Mouse (Mus musculus) right cerebral cortex, postnatal 14 days (tissue): ENCODE data around the gene Fgf6.

ENCODE experiments used
- DNase-seq: peaks from one replicate; pipeline ENCODE4 v3.0.0; 2022

Gene Fgf6

DNA sequence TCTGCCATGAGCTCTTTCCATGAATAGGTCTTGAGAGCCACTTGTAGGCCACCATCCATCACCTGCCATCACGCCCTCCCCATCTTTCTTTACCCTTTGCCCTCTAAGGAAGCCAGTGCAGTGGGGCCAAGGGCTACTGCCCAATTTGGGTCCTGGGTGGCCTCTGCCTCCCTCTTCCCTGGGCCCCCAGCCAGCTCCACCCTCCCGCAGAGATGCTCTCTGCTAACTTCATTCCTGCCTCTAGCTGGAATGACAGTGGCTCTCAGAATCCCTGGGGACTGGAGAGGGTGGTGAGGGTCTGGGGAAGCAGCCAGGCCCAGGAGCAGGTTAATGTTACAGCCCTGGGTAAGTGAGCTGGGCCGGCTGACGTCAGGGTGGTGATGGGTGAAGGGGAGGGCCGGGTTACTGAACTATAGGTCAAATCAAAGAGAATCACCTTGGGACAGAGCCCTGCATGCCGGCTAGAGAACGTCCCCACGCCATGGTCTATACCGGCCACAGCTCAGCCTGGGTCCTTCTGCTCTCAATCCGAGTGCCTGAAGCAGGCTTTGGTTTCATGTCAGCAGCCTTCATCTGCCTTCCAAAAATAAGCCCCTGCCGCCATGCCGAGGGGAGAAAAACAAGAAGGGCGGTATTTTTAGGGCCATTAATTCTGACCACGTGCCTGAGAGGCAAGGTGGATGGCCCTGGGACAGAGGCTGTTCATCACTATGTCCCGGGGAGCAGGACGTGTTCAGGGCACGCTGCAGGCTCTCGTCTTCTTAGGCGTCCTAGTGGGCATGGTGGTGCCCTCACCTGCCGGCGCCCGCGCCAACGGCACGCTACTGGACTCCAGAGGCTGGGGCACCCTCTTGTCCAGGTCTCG, at the start of gene Fgf6:
TSS of gene Fgf6 (plus strand) at position 681 of the 865 bp plus-strand sequence.
- no peak for DNase-seq

DNA sequence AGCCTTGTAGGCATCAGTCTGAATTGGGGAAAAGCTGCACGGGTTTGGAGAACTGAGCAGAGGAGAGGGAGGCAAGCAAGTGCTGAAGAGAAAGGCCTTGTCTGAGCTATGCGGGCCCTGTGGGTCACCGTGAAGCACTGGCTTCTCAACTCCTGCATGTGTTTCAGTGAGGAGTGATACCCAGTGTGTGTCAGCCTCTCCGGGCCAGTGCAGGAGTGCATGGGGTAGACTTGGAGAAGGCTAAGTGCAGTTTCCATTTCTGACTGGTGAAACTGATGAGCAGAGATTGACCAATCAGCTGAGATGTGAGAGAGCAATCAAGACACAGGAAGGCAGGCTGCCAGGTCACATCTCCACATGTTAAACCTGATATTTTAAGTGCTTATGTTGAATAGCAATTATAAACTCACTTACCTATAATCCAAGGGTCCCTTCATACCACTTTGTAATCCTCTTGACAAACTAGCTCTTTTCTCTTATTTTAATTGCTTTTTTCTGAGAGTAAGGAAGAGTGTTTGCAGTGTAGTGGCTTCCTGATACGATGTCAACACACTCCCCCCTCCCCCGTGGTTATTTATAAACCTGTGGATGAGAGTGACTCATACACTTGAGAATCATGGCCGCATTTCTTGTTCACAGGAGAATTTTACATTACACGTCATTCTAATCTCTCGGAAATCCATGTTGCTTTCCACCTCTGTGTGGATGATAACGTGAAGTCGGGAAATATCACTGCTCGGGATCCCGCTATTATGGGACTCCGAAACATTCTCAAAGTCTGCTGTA, 49.0 kb upstream of the Fgf6 start:
- DNase-seq: no peak

DNA sequence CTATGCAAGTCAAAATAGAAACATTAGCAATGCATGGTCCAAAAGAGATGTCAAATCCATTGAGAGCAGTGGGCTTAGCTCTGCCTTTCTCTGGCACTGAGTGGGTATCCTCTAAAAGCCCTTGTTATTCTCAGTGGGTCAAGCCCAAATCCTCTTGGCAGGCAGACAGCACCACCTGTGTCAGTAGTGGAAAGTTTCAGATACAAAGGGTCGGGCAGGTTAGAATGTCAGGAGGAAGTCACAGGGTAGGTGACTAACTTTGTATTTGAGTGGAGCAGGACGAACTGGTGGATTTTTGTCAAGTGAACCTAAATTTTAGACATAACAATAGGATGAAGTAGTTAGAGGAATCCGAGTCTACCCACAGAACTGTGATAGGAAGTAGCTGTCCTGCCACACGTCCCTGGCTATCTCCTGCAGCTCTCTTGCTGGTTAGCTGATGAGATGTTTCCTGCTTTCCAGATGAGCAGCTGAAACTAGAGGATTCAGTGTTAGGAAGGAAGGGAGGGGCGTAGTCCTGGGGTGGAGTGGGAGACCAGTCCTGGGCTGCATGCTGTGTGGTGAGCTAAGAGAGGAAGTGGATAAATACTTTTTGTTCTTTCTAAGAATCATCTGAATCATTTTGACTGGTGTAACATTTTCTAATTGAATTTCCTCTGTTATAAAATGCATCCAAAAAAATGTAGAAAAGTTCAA, 33.7 kb upstream of the Fgf6 start:
- no peak for DNase-seq

DNA sequence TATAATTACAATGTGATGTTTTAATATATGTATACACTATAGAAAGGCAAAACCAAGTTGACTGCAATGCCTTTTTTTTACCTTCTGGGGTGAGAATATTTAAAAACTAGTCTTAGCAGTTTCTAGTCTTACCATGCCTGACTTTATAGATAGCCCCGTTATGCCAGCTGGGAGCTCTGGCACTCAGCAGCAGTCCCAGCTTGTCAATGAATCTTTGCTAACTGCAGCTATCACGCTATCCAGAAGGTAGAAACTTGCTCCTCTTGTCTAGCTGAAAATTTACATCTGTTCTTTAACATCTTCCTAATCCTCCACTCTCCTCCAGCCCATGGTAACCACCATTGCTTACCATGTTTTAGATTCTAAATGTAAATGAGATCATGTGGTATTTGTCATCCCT, 21.7 kb upstream of the Fgf6 start:
- DNase-seq: no peak

DNA sequence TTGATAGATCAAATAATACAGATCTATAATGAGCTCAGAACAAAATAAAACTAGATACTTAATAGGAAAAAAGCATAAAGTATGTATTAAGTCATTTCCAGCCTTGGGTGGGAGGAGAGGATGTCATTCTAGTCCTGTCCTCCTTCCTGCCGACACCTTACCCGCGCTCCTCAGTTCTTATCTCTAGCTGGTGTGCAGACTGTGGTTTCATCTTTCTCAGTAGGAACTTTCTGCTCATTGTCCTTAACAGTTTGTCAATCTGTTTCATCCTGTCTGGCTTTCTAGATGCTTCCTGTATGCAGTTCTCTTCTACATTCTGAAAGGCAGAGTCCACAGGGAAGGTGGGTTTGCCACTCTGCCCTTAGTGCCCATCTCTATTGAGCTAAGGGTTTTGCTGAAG, 19.9 kb upstream of the Fgf6 start:
- DNase-seq: no peak

DNA sequence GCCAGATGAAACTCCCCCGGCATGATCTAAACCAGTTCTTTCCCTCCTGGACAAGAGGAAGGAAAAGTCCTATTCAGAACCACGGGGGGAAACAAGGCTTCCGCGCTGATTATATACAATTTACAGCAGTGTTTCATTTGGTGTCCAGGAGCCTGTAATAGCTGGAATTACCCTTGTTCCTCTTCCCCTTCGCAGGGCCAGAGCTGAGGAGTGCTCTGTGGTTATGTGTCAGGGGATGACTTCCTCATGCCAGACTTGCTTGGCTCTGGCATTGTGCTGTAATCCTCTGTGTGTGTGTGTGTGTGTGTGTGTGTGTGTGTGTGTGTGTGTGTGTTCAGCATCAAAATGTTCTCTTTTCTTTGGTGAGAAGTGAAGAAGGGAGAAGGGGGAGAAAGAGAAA, 19.0 kb upstream of the Fgf6 start:
- DNase-seq: no peak

DNA sequence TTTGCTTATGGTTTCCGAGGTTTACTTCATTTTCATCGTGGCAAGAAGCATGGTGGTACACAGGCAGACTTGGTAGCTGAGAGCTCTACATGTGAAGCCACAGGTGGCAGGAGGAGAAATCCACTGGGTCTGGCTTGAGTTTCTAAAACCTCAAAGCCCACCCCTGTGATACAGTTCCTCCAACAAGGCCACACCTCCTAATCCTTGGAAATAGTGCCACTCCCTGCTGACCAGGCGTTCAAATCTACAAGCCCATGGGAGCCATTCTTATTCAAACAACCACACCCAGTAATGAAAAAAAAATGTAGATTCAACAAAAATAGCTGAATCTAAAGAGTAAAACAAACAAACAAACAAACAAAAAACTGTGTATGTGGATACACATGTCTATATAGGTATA, 9.7 kb upstream of the Fgf6 start:
- DNase-seq: no peak

DNA sequence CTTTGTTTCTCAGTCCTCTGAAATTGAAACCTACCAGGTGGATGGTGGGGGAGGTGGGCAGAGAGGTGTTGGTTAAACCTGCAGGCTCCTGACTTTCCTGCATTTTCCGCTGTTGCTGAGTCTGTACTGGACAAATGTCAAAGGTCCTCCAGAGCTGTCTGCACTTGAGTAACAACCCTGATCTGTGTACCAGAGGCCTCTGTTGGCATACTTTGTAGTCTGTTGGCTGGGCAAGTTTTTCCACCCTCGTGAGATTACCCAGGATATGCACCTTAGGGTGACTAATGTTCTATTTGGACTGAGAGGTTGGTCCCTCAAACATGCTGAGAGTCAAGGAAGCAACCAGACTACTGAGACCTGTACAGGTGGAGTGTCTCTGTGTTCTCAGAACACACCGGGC, 8.8 kb upstream of the Fgf6 start:
- no peak for DNase-seq

DNA sequence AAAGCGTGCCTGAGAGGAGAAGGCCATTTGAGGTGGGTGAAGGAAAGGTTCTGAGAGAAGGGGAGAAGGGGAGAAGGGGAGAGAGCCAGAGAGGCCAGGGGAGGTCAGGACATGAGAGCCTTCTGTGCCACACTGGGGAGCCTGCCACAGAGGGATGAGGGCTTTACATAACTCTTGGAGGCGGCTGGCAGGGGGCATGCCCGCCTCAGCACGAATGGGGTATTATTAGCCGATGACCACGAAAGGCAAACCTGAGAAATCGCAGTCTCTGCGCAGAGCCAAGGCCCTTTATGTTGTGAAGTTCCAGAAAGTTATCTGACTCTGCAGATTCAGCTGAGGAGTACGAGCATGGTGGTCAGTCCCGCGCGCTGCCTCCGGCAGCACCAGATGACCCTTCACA, 5.4 kb upstream of the Fgf6 start:
- DNase-seq: no peak

DNA sequence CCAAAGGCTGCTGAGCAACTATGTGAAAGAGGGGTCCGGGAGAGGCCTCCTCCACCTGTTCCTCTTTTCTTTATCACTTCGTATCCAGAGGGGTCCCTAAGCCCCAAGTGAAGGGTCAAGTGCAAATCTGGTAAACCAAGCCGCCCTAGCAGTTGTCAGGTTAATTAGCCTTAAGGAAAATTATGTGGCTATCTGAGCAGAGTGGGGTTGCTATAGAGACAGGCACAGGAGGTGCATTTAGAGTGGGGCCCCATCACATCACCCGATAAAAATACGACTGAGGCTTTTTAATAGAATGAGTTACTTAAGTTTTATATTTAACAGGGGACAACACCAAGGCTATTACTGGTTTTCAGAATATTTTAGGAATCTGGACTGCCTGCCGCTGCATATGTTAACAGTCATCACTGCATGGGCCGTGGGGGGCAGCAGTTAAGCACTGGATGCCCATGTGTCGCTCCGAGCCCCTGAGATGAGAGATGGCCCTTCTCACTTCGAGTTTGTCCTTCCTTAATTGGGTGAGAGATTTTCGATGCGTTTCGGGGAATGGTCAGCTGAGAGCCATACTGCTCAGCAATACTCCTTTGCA, 3.3 kb upstream of the Fgf6 start:
- no peak for DNase-seq

DNA sequence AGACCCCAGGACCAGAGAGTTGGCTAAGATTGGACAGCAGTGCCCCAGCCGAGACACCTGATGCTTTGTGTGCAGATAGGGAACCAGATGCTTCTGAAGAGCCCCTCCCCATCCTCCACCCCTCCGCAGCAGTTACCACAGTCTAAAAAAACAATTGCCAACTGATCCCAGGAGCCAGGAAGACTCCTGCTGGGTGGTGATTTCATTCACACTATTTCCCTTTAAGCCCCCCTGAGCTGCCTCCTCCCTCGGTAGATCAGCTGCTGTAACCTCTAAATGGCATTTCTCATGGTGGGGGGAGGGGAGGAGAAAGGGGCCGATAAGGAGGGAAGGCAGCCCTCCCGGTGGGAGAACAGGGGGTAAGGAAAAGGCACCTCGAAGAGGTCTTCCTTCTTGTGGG, 3.9 kb downstream of the Fgf6 start:
- no peak for DNase-seq

DNA sequence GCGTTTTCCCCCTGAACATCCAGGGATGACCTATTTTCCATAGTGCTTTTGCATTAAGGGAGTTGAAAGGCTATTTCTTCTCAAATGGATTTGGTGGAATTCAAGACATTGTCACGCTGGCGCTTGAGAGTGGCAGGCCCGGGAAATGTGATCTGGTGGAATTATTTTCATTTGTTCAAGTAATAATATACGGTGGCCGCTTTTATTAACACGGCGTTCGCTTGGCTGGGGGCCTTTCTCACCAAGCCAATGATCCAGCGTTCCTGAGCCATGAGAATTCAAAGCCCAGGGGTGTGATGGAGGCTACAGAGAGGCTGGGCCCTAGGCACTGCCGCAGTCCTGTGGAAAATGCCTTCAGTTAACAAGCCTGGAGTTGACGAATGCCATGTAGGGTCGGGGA, 5.0 kb downstream of the Fgf6 start:
- no peak for DNase-seq

DNA sequence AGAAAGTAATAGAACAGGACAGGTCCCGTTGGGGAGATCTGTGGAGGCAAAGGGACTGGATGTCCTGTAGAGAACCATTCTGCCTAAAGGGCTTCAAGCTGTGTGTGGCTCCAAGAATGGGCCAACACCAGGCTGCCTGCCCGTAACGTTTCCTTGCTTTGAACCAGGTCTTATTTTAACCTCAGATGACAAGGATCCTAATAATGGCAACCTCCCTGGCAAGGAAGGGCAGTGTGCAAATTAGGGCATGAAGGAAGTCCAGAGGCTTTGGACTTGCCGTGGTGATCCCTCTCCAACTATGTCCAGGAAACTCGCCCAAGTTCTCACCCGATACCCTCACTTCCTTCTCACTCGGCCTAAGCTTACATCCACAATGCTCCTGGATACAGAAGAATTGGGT, 9.4 kb downstream of the Fgf6 start:
- DNase-seq: no peak

DNA sequence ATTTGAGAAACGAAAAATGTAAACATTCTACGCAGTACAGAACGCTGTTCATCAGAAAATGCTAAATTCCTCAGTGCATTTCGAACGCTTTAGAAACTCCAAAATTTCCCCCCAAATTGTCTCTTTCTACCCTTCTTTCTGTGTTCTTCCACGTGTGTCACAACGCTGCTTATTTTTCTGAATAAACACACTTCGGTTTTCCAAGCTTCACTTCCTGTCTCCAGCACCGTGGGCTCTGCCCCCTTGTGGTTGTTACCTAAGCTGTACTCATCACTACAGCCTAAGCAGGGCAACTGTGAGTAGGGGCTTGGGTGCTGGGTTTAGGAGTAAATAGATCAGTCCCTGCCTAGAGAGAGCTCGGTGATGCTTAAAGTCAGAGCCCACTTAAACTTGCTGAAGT, 19.4 kb downstream of the Fgf6 start:
- no peak for DNase-seq

DNA sequence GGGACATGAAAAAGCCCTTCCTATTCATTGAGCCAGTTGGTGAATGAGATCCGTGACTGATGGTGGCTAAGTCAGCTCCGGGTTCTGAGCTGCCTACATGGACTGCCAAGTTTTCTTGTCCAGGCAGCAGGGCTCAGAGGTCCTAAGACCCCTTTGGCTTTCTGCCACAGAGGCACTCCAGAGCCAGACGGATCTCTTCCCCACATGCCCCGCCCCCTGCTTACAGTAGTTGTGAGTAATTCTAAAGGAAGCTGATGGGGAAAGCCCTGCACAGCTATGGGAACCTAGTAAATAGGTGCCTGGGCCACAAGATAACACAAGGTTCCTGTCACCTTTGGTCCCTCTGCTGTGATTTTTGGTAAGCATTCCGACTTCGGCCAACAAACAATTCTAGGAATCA, 29.5 kb downstream of the Fgf6 start:
- no peak for DNase-seq

DNA sequence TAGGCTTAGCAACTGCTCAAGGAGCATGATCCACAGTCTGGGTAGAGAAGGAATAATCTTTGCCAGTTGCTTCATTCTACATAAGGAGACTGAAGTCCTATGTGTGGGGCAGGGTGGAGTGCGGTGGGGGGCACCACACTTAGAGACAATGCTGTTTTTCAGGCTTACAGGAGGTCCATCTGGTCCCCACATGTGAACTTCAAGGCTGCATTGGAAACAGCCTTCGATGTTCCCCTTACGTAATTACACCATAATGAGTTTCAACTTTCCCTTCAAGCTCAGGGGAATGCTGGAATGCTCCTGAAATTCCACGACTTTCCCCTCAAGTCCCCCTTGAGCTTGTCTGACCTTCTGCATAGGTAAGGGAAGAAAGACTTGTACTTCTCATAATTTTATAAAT, 35.5 kb downstream of the Fgf6 start:
- DNase-seq: no peak

DNA sequence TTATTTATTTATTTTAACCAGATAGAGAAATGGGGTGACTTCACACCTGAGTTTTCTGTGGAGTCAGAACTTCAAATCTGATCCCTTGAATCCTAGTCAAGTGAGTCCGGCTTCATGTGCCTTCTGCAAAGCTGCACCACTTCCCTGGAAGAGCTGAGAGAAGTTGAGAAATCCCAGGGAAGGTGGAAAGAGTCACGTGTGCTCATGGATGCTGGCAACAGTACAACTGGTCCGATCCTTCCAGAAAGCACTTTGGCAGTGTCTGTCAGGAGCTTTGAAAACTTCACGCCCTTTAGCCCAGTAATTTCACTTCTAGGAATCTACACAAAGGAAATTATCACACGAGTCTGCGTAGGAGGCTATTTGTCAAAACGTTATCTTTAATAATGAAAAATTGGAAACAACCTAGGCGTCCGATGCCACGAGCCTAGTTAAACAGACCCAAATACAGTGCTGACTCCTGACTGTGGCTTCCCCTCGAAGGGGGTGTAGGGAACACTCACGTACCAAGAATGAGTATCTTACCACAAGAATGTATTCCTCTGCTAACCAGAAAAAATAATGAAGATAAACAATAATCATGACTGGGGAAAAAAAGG, 41.7 kb downstream of the Fgf6 start:
- DNase-seq: no peak

DNA sequence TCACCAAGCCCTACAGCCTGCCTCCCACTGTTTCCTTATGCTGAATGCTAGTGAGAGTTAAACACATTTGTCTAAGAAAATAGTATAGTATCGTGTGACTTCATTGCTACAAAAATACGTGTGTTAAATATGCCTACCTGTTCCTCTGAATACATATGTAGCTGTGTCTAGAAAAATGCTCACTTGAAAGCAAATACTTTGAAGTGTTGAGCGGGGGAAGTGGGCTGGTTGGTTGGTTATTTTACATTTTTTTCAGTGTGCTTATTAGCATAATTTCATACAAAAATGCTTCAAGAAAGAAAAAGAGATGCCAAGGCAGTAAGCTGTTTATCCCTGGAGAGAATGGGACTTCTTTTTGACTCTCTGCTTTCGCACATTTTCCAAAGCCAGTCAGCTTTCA, 44.6 kb downstream of the Fgf6 start:
- DNase-seq: no peak

DNA sequence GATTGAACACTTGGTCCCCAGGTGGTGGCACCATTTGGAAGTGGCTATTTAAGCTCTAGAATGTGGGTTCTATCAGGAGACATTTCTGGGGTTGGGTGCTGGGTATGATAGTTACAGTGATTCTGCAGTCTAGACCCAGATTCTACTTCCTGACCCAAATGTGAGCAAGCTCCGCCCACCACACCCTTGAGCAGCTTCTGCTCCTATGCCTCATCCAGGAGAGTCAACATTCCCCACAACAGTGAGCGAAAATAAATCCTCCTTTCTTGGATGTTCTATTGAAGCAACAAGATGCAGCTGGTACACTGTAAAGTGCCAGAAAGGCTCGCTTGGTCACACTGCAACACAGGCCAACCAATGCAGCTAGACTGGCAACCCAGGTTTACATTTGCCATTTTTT, 48.5 kb downstream of the Fgf6 start:
- no peak for DNase-seq

DNA sequence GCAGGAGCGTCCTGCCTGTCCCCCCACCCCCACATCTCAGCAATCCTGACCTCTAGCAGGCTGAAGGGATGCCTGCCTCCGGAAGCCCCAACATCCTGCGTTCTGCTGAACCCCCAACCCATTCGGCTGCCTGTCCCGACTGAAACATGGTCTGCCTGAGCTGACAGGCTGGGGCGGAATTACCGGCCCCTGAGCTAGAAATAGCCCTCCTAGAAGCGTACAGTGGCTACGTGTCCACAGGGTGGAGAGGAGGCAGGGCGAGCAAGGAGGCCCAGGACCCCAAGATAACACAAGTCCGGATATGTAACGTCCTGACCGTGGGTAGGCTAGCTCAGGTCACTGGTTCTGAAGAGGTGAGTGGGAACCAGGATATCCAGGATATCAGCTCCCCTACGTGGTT, 49.4 kb downstream of the Fgf6 start:
- no peak for DNase-seq

DNA sequence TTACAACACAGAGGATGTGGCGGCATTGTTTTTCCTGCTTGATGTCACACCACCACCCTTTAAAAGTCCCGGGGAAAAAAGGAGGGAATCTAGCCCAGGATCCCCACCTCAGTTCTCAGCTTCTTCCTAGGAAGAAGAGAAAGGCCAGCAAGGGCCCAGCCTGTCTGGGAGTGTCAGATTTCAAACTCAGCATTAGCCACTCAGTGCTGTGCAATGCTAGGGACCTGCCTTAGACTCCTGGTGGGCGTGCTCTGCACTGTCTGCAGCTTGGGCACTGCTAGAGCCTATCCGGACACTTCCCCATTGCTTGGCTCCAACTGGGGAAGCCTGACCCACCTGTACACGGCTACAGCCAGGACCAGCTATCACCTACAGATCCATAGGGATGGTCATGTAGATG, 57.4 kb downstream of the Fgf6 start, which contains the start of gene Fgf23:
TSS of gene Fgf23 (plus strand) at position 86 of the 400 bp plus-strand sequence.
- no peak for DNase-seq
